Mouse (Mus musculus): ENCODE measurements around the gene Gm42674. TPM values are rescaled to one million over a fixed set of nuclear protein-coding genes. Genes with fewer than 3 reads are reported as not detected.
A peak's percentile ranks its signal among the peaks of the same experiment; 100 is the strongest.

Gm42674 gene
- polyA plus RNA-seq, 1 experiment from 2014 or later = not detected

DNA sequence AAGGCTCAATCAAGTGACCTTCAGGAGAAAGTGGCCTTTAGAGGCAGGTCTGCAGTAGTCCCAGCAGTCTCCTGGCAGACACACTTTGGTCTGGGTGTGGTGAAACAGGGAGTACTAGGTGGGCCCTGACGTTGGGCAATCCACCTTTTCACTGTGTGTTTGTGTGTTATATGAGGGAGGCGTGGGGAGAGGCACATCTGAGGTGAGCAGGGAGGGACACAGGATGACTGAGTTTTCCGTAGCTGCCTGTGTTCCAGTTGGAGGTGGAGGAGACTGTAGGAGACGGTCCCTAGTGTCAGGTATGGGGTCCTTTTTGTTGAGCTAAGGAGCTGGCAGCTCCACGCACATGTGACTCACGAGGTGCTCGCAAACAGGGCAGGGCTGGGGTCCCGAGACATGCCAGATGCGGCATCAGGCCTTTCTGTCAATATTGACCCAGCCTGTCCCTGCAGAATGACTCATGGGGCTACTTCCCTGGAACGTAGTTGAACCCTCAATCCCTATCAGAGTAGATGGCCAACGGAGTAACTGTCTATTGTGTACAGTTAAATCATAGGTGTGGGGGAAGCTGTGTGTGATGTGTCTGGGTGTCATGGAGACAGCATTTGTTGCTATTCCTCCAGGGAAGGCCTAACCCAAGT is 13.0 kb downstream of the Gm42674 start:
- 79% methylated on average over 11 of the region's 11 CpGs for WGBS
- Histone ChIP-seq H3K4me3 (no peak overlapping the region), H3K9me3 (replicated peaks) (no peaks in the 10 kb centered on the region)

DNA sequence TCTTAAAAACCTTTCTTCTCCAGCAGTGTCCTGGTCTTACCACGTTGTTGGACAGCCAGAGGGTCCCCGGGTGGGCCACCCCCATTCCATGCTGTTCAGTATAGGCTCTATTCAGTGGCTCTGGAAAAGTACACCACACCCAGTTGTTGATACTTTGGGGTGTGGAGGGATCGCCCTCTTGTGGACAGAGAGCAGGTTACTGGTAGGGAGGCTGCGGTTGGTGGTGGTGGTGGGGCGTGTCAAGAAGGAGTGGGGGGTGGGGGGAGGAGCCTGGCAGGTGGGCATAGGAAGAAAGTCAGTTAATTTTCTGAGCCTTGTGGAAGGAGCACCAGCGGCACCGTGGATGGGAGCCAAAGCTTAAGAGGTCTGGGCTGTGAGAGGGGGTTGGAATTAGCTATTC is 13.7 kb downstream of the Gm42674 start:
- DNase-seq (ENCODE audit: low spot score) = peak; percentile 72
- 11% methylated on average over 7 of the region's 7 CpGs for WGBS
- no peaks in the 10 kb centered on the region for H3K36me3 ChIP-seq
- peaks cover 19% of the 10 kb centered on the region for H3K4me1 ChIP-seq
- no peak overlapping the region for H3K4me3 ChIP-seq
- H3K27me3 ChIP-seq (ENCODE audit: low read depth, poor library complexity, severe bottlenecking) = peaks cover 10% of the 10 kb centered on the region
- no peak overlapping the region for H3K27ac ChIP-seq
- no peaks in the 10 kb centered on the region for H3K9me3 ChIP-seq (replicated peaks)

More for the DNA sequence above, 13.0 kb downstream of the Gm42674 start:
- H3K27me3 ChIP-seq (ENCODE audit: low read depth, poor library complexity, severe bottlenecking) = peaks cover 10% of the 10 kb centered on the region
- no peak overlapping the region for H3K27ac ChIP-seq
- H3K4me1 ChIP-seq = peaks cover 20% of the 10 kb centered on the region
- H3K36me3 ChIP-seq = no peaks in the 10 kb centered on the region
- DNase-seq (ENCODE audit: low spot score) = no peak

DNA sequence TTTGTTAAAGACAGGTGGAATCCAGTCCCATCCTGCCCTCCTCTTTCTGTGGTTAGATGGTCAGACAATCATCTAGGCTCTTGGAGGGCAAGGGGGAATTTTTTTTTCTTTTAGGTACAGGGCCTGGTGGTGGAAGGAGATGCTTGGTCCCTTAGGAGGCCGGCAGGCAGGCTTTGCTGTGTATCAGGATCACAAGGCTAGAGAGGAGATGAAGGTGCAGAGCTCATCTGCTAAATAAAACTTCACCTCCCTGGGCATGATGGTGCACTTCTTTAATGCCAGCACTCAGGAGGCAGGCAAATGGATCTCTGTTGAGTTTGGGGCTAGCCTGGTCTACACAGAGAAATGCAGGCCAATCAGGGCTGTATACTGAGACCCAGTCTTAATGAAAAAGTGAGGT is 14.2 kb downstream of the Gm42674 start:
- no peak overlapping the region for H3K27ac ChIP-seq
- no peaks in the 10 kb centered on the region for H3K9me3 ChIP-seq (replicated peaks)
- WGBS = 84% methylated on average over 1 of the region's 1 CpGs
- H3K4me1 ChIP-seq = peaks cover 14% of the 10 kb centered on the region
- no peak for DNase-seq (ENCODE audit: low spot score)
- H3K4me3 ChIP-seq = no peak overlapping the region
- no peaks in the 10 kb centered on the region for H3K36me3 ChIP-seq
- peaks cover 10% of the 10 kb centered on the region for H3K27me3 ChIP-seq (ENCODE audit: low read depth, poor library complexity, severe bottlenecking)

DNA sequence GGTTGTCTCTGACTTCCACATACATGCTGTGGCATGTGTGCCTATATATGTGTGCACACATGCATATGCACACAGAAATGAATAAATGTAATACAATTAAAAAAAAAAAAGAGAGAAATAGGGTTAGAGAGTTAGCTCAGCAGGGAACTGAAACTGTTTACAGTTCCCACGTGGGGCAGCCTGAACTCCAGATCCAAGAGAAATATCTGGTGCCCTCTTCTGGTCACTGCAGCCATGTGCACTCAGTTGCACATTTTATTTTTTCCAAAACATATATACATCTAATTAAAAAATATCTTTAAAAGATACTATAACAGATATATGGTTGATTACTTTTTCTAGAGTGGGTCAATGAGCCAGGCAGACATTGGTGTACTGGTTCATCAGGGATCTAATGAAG is 15.9 kb downstream of the Gm42674 start:
- no peak for DNase-seq (ENCODE audit: low spot score)
- Histone ChIP-seq H3K36me3 (no peaks in the 10 kb centered on the region), H3K4me1 (peaks cover 10% of the 10 kb centered on the region), H3K9me3 (replicated peaks) (no peaks in the 10 kb centered on the region), H3K4me3 (no peak overlapping the region), H3K27ac (no peak overlapping the region), H3K27me3 (ENCODE audit: low read depth, poor library complexity, severe bottlenecking) (peaks cover 10% of the 10 kb centered on the region)
- 14% methylated on average over 1 of the region's 1 CpGs for WGBS

- H3K4me1 ChIP-seq = peaks cover 10% of the 10 kb centered on the region
- DNase-seq (ENCODE audit: low spot score) = no peak
- no peaks in the 10 kb centered on the region for H3K36me3 ChIP-seq
- H3K27me3 ChIP-seq (ENCODE audit: low read depth, poor library complexity, severe bottlenecking) = no peaks in the 10 kb centered on the region
- H3K4me3 ChIP-seq = no peak overlapping the region
- H3K27ac ChIP-seq = no peak overlapping the region
- 60% methylated on average over 7 of the region's 7 CpGs for WGBS
- no peaks in the 10 kb centered on the region for H3K9me3 ChIP-seq (replicated peaks)
Observed at GRCm38 (mm10) chr3:90621552-90621951, 19.8 kb downstream of the Gm42674 start.

DNA sequence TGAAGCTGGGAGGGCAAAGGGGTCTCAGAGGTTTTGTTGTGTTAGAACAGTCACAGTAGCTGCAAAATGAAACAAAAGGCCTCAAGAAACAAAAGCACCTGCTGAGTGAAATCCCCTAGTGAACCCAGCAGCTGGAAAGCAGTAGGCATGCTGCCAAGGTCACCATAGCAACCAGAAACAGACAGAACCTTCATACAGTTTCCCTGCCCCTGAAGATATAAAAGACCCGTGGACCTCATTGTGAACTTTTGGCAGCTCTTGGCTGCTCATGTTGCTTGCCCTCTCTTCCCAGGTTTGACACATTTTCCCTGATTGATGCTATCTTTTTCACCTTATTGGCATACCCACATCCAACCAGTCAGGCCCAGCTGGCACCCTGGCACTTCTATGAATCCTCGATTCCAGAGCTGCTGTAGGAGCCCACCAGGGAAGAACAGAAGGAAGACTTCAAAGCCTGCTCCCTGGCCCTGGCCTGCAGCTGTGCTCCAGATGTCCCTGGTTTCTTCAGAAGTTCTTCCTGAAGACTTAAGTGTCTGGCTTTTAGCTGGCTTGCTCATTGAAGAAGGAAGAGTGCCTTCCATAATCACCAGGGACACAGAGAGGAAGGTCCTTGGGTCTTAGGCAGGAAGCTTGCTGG is 21.8 kb downstream of the Gm42674 start:
- Histone ChIP-seq H3K27me3 (ENCODE audit: low read depth, poor library complexity, severe bottlenecking) (no peaks in the 10 kb centered on the region), H3K9me3 (replicated peaks) (no peaks in the 10 kb centered on the region), H3K4me3 (no peak overlapping the region), H3K4me1 (peaks cover 10% of the 10 kb centered on the region), H3K27ac (no peak overlapping the region), H3K36me3 (no peaks in the 10 kb centered on the region)
- no peak for DNase-seq (ENCODE audit: low spot score)
- 32% methylated on average over 2 of the region's 2 CpGs for WGBS

DNA sequence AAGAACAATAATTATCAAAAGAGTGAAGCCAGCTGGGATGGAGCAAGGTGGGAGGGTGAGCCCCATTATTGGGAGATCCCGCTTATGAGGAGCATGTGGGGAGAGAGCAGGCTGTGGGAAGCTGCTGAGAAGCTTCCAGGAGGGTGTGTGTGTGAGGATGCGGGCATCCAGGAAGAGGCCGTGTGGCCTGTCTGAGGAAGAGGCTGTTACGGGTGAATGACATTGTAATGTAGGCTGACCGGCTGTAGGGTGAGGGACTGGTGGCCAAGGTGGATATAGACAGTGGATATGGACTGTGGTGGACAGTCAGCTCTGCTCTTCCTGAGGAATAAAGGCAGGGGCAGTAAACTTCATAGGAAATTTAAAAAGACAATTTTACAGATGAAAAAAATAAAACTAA is 23.8 kb downstream of the Gm42674 start:
- H3K4me1 ChIP-seq = peaks cover 10% of the 10 kb centered on the region
- no peak for DNase-seq (ENCODE audit: low spot score)
- no peaks in the 10 kb centered on the region for H3K36me3 ChIP-seq
- H3K27ac ChIP-seq = no peak overlapping the region
- no peaks in the 10 kb centered on the region for H3K27me3 ChIP-seq (ENCODE audit: low read depth, poor library complexity, severe bottlenecking)
- no peaks in the 10 kb centered on the region for H3K9me3 ChIP-seq (replicated peaks)
- H3K4me3 ChIP-seq = no peak overlapping the region
- 87% methylated on average over 5 of the region's 5 CpGs for WGBS

DNA sequence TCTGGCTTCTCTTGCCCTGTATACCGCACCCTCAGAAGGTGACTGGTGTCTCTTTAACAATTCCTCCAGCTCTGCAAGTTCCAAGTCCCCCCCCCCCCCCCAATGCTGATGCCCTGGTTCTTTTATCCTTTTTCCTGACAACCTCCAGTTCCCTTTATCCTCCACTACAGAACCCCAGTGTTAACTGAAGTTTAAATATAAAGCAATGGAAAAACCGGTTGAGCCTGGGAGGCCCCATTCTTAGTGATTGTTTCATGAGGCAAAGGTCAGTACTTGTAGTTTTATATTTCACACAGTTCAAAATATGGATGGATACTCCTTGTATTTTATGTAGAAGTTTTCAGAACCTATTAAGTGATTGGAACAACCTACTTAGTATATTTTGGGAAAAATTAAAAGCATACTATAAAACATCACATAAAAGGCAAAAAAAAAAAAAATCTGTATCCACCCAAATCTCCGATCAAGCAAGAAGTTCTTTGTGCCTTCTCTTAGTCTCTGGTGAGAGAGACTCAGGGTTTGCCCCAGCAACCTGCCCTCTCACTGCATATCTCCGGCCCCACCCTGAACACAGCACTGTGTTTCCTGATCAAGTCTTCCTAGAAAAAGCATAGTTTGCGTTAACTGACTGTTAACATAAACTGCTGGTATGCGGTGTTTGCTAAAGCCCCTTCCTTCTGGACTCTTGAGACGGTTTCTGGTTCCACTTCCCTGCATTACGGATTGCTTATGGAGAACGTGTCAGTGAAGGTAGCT is 24.7 kb downstream of the Gm42674 start:
- Histone ChIP-seq H3K9me3 (replicated peaks) (no peaks in the 10 kb centered on the region), H3K27ac (no peak overlapping the region), H3K4me3 (no peak overlapping the region), H3K4me1 (peaks cover 10% of the 10 kb centered on the region), H3K27me3 (ENCODE audit: low read depth, poor library complexity, severe bottlenecking) (no peaks in the 10 kb centered on the region), H3K36me3 (no peaks in the 10 kb centered on the region)
- no peak for DNase-seq (ENCODE audit: low spot score)
- 88% methylated on average over 9 of the region's 9 CpGs for WGBS

- no peak overlapping the region for H3K27ac ChIP-seq
- H3K36me3 ChIP-seq = no peaks in the 10 kb centered on the region
- no peak for DNase-seq (ENCODE audit: low spot score)
- H3K27me3 ChIP-seq (ENCODE audit: low read depth, poor library complexity, severe bottlenecking) = no peaks in the 10 kb centered on the region
- H3K9me3 ChIP-seq (replicated peaks) = no peaks in the 10 kb centered on the region
- 94% methylated on average over 5 of the region's 5 CpGs for WGBS
- H3K4me3 ChIP-seq = no peak overlapping the region
- peaks cover 10% of the 10 kb centered on the region for H3K4me1 ChIP-seq
Observed at GRCm38 (mm10) chr3:90627366-90627765, 25.7 kb downstream of the Gm42674 start.

DNA sequence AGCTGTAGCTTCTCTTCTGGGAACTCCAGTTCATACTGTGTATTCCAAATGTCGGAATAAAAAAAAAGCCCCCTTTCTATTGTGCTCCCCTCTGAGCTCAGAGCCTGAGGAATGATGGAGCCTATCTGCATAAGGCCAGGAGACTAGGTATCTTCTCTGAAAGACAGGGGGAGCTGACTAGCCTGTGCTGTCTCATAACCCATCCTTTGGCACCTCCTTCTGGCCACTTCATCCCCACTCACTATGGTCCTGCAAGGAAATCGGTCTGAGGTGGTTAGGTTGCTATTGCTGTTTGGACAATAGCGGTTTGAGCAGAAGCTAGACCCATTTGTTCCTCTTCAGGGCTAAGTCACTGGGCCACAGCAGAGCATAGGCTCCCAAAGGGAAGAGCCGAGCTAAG is 26.1 kb downstream of the Gm42674 start:
- Histone ChIP-seq H3K27ac (no peak overlapping the region), H3K9me3 (replicated peaks) (no peaks in the 10 kb centered on the region), H3K4me1 (peaks cover 10% of the 10 kb centered on the region), H3K4me3 (no peak overlapping the region), H3K27me3 (ENCODE audit: low read depth, poor library complexity, severe bottlenecking) (no peaks in the 10 kb centered on the region), H3K36me3 (no peaks in the 10 kb centered on the region)
- DNase-seq (ENCODE audit: low spot score) = no peak
- 63% methylated on average over 4 of the region's 4 CpGs for WGBS

GRCm38 (mm10) chr3:90629298-90629697 is 27.6 kb downstream of the Gm42674 start:
- H3K4me1 ChIP-seq = no peaks in the 10 kb centered on the region
- no peaks in the 10 kb centered on the region for H3K36me3 ChIP-seq
- no peak overlapping the region for H3K27ac ChIP-seq
- H3K4me3 ChIP-seq = no peak overlapping the region
- WGBS = 79% methylated on average over 2 of the region's 2 CpGs
- no peak for DNase-seq (ENCODE audit: low spot score)
- no peaks in the 10 kb centered on the region for H3K9me3 ChIP-seq (replicated peaks)
- no peaks in the 10 kb centered on the region for H3K27me3 ChIP-seq (ENCODE audit: low read depth, poor library complexity, severe bottlenecking)

DNA sequence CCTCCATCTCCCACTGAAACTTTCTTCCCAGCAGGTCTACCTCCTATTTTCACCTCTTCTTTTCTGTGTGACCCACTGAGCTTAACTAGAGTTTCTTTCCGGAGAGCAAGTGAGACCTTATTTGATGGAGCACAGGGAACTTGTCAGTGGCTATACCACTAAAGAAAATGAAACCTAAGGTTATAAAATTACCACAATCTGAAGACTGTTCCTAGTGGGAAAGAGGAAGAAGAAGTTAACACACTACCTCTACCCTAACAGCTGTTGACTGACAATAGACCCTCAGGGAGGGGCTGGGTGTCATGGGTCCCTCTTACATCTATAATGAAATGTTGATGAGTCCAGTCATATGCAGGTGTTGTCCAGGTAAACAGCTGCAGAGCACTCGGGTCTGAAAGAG is 30.3 kb downstream of the Gm42674 start:
- Histone ChIP-seq H3K4me3 (no peak overlapping the region), H3K36me3 (no peaks in the 10 kb centered on the region), H3K4me1 (no peaks in the 10 kb centered on the region), H3K27me3 (ENCODE audit: low read depth, poor library complexity, severe bottlenecking) (no peaks in the 10 kb centered on the region), H3K9me3 (replicated peaks) (no peaks in the 10 kb centered on the region), H3K27ac (no peak overlapping the region)
- no peak for DNase-seq (ENCODE audit: low spot score)
- 82% methylated on average over 2 of the region's 2 CpGs for WGBS

DNA sequence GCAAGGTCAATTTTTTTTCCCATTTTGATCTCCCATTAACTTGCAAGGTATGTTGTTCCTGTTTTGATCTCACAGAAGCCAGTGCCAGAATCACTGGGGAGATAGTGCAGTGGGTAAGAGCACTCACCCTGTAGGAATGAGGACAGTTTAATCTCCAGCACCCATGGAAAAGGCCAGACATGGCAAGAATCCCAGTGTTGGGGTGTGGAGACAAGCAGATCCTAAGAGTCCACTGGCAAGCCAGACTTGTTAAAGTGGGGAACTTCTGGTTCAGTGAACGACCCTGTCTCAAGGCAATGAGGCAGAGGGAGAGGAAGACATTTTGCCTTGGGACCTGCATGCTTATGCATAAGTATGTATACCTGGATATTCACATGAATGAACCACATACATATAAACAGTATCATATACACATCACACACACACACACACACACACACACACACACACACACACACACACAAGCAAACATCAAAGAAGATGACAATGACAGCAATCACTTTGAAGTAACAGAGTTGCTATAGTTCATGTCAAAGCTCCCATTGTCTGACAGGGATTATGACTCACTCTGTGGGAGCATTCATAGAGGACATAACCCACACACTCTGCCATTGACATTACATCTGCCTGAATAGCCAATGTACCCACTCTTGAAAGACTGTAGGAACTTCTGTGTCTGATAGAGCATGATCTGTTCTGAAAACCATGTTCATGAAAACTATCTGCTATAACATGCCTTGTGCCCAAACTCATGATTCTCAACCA is 37.0 kb downstream of the Gm42674 start:
- Histone ChIP-seq H3K4me1 (no peaks in the 10 kb centered on the region), H3K36me3 (no peaks in the 10 kb centered on the region), H3K27me3 (ENCODE audit: low read depth, poor library complexity, severe bottlenecking) (no peaks in the 10 kb centered on the region), H3K9me3 (replicated peaks) (no peaks in the 10 kb centered on the region), H3K4me3 (no peak overlapping the region), H3K27ac (no peak overlapping the region)
- no peak for DNase-seq (ENCODE audit: low spot score)
- WGBS = 65% methylated on average over 1 of the region's 1 CpGs
